Mouse (Mus musculus) spleen, adult 2 months (tissue): ENCODE measurements at regions not wholly inside any gene's neighbourhood (a gene's known extent, or its start where the extent isn't known, plus 50 kb on each side); places are given as distances from the start of the nearest gene placed in this dataset.

ENCODE experiments used
- CTCF ChIP-seq: fragments of 200-500 bp; IDR thresholded peaks from 2 replicates; pipeline ENCODE4 v1.5.1; 2011; ENCODE audit warnings: mild to moderate bottlenecking, inconsistent platforms; ENCODE audit not compliant: insufficient read depth, insufficient read length, insufficient replicate concordance; ENCODE audit errors: extremely low read depth
- POLR2A ChIP-seq: fragments of 200-500 bp; IDR thresholded peaks from 2 replicates; pipeline ENCODE4 v1.6.1; 2011; ENCODE audit warnings: low read depth, low read length, inconsistent platforms

- TF ChIP-seq CTCF (no peak), POLR2A (no peak)
These were observed 317.9 kb downstream of the Aldoart1 start for GRCm38 (mm10) chr4:72534563-72534962.
